Mouse (Mus musculus) B cell, adult 2 months (primary cell): ENCODE results near the gene Fcgbp.
"Not testable (repeated sequence)": the region's sequence is repeated elsewhere in the genome, so short reads cannot be mapped to it uniquely, and the experiment has no call there.

Source experiments
- DNase-seq, 2 experiments: peaks; one replicate each; pipeline ENCODE4 v3.0.0; 2022

The Fcgbp gene

DNA sequence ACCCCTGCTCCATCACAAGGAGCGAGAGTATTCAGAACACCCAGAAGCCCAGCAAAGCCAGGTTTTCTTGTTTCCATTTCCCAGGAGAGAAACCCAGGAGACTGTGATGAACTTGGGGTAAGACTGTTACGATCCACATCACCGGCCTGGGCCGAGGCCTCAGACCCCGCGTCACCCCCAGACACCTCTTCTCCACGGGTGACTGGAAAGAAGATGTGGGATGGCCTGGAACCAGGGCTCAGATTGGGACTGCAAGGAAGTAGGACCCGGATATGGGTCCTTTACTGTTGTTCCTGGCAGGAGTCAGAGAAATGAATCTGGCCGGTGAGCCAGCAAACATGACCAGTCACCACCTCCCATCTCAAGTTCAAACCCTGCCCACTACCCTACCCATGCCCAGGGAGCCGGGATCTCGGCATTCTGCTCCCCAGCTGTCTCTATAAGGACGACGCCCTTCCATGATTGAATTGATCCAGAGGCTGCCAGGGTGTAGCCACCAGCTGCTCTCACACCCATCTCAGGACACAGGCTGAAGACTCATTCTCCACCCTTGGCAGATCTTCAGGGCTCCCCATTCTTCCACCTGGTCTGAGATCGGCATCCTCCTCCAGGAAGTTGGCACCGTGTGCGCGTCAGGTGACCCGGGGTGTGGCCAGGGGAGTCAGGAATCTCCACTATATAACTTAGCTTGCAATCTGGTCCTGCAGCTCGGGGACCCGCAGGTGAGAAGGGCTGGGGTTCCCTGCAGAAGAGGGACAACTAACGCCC is at the start of gene Fcgbp:
TSS of gene Fcgbp (plus strand) at position 706 of the 768 bp plus-strand sequence.
- no peak for DNase-seq

DNA sequence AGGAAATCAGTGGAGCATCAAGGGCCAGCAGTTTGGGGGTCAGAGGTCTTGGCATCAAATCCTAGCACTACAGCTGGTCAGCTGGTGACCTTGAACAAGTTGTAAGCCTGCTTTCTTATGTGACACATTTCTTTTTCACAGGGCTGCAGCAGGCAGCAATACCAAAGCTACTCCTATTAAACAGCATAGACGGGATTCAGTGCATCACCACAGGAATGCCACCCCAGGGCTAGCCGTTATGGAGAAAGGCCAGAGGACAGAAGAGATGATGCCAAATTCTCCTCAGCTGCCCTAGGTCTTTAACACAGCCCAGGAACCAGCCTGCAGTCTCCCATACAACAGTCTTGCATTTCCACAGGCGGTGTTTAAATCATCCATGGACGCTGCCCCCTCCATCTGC is 26.5 kb upstream of the Fcgbp start:
- no peak for DNase-seq

DNA sequence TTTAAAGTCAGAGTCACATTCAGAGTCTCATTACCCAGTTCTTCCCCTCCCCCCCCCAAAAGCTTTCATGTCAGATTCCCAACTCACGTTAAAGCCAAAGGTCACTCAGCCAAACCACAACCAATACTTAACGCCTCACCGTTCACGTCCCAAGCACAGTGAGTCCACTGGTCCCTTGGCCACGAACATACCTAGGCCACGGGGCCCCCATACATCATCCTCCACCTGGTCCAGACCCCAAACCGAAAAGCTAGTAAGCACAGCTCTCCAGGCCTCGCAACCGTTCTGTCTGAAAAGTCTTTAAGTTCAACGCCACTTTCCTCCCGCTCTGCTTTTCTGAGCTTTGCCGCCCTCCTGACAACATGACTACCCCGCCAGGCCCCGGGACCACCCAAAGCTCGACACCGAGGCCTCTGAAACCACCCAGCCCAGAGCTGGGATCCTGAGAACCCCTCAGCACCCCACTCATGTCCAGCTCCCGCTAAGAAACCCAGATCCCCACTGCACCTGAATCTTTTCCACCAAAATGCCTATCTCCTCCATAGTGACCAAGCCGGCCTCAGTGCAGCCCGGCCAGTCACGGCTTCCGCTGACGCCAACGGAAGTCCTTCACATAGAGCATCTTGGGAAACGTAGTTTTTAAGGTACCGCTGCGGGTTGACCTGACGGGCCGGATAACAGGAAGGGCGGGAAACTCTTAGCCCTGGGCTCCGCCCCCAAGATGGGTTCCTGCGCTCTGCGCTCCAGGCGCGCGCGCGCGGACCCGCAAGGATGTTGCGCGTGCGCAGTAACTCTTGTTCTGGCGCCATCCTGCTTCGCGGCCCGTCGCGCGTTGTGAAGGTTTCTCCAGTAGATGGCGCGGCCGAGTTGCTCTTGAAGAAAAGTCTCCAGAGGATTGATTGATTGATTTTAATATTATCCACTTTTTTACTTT is 21.3 kb upstream of the Fcgbp start, which contains the start of gene Psmc4:
TSS of gene Psmc4 (minus strand) at position 626 of the 934 bp plus-strand sequence.
- DNase-seq, result peak; percentile 96

DNA sequence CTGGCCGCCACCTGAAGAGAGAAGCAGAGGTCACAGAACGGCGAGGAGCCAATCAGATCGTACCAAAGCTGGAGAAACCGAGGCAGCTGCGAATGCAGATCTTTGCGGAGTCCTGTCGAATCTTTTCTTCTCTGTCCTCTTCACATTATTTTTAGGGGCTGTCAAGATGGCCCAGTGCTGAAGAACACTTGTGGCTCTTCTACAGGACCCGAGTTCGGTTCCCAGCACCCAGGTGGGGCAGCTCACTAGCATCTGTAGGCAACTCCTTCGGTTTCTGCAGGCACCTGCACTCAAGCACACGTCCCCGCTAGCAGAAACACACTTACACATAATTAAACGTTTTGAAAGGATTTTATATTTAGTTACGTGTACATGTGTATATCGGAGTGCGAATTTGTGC is 20.5 kb upstream of the Fcgbp start:
- peak in 1 of 2 experiments; percentile 16 for DNase-seq

DNA sequence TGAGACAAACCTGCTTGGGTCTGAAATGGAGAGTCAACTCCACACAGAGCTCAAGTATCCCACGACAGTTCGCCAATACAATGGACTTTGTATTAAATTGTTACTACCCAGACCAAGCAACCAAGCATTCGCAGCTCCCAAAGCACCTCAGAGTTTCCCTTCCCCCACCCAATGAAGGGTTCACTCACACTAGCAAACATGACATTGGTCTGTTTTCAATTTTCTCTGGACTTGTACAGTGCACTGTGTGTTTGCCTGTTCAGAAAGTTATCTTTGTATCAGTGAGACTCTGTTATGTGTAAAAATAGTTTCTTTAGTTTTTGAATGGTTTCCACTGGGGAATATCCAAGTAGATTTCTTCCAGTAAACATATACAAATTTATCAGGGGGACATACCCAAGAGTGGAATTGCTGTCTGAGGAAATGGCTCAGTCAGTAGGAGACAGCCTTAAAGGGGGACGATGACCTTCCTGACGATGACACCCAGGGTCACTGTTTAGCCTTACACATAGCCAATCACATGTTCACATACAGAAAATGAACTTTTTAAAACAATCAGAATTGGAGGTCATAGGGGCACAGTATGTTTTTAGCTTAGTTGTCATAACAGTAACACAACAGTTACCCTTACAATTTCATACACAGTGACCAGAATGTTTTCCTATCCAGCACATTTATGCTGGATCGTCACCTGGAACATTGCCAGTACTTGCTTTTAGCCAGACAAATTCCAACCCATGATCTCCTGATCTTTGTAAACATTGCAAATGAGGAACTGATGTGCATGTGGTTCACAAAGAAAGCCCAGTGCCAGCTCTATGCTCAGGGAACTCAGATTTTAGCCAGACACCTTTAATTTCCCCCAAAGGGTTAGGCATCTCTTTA is 17.7 kb upstream of the Fcgbp start:
- no peak for DNase-seq

DNA sequence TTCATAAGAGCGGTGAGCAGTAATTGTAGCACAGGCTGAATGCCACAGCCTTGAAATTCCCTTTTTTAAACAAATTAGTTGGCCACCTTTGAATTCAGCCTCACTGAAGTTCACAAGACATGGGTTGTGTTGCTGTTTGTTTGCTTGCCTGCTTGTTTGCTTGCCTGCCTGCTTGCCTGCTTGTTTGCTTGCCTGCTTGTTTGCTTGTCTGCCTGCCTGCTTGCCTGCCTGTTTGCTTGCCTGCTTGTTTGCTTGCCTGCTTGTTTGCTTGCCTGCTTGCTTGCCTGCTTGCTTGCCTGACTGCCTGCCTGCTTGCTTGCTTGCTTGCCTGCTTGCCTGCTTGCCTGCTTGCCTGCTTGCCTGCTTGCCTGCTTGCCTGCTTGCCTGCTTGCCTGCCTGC is 11.1 kb upstream of the Fcgbp start:
- no peak for DNase-seq

DNA sequence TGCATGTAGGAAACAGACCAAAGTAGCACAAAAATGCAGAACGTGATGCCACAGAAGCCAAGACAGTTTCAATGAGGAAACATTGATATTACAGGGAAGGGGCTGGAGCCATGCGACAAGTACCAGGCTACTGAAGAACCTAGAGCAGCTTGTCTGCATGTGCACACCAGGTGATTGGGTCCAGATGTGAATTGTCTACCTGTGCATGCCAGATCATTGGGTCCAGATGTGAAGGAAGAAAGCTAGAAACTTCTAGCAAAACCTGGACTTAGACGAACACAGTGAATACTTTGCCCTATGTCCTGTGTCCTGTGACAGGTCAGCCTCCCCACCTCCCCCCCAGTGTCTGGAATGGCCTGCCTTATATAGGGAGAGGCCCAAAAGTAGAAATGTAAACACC is 2.4 kb upstream of the Fcgbp start:
- no peak for DNase-seq

DNA sequence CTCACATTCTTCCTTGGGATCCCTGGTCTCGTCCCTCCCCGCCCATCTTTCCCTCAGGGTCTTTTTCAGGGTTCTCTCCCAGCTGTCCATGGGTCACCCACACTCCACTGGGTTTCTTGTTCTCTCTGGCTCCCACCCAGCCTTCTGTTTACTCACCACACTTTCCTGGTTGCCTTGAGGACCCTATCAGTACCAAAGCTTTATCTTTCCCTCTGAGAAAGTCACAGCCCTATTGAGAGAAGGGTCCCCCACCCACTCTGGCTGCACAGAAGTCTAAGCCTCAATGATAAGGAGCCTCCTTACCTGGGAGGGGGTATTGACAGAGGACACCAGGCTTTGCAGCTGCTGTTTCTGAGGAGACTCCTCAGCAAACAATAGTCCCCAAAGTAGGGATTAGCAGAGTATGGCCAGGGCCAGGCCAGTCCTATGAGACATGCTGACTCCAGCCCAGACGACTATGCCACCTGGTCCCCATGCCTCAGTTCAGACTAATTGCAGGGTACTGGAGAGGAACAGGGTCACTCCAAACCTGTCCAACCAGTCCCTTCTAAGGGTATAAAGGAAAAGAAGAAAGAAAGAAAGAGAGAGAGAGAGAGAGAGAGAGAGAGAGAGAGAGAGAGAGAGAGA is 1.4 kb upstream of the Fcgbp start:
- DNase-seq, result no peak

DNA sequence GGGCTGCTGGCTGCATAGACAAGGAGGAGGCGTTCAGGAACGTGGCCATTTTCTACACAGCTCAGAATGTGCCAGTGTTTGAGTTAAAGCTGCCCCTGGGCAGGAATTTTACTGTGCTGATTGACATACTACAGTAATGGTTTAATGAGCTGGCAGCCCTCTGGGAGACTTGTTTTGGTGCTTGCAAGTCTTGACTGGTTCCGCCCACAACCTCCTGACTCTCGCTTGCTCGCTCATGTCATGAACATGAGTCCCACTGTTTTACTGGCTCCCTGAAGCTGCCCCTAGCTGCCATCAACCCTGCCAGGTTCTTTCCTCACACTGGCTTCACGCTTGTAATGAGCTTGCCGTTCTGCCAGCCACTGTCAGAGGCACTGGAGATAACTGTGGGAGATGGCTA is 13.2 kb downstream of the Fcgbp start:
- no peak for DNase-seq

DNA sequence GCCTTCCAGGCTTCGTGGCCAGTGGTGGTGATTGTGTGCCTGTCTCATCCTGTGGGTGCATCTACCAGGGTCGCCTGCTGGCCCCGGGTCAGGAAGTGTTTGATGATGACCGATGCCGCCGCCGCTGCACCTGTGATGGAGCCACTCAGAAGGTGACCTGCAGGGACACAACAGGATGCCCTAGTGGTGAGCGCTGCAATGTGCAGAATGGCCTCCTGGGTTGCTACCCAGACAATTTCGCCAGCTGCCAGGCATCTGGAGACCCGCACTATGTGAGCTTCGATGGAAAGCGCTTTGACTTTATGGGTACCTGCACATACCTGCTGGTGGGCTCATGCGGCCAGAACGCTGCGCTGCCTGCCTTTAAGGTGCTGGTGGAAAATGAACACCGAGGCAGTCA is 15.2 kb downstream of the Fcgbp start:
- DNase-seq, result no peak

DNA sequence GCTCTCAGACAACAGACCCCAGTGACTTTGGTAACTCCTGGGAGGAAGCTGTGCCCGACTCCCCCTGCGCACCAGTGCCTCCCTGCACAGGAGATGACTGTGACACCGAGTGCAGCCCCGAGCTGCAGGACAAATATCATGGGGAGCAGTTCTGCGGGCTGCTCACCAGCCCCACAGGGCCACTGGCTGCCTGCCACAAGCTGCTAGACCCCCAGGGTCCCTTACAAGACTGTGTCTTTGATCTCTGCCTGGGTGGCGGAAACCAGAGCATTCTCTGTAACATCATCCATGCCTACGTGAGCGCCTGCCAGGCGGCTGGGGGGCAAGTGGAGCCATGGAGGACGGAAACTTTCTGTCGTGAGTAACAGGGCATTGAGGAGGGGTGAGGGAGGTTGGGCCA is 22.5 kb downstream of the Fcgbp start:
- no peak for DNase-seq

DNA sequence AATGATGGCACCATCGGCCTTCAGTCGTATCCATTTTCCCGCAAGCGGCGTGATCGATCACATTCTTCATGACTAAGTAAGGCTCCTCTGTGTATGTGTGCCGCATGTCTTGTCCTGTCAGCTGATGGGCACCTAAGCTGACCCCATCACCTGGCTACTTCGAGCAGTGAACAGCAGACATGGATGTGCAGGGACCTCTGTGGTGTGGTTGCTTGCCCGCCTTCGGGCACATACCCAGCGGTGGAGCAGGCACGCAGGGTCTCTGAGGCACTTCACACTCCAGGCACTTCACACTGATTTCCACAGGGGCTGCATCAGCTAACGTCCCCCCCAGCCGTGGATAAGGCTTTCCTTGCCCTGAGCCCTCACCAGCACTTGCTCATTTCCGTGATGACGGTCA is 28.1 kb downstream of the Fcgbp start:
- DNase-seq, result no peak

DNA sequence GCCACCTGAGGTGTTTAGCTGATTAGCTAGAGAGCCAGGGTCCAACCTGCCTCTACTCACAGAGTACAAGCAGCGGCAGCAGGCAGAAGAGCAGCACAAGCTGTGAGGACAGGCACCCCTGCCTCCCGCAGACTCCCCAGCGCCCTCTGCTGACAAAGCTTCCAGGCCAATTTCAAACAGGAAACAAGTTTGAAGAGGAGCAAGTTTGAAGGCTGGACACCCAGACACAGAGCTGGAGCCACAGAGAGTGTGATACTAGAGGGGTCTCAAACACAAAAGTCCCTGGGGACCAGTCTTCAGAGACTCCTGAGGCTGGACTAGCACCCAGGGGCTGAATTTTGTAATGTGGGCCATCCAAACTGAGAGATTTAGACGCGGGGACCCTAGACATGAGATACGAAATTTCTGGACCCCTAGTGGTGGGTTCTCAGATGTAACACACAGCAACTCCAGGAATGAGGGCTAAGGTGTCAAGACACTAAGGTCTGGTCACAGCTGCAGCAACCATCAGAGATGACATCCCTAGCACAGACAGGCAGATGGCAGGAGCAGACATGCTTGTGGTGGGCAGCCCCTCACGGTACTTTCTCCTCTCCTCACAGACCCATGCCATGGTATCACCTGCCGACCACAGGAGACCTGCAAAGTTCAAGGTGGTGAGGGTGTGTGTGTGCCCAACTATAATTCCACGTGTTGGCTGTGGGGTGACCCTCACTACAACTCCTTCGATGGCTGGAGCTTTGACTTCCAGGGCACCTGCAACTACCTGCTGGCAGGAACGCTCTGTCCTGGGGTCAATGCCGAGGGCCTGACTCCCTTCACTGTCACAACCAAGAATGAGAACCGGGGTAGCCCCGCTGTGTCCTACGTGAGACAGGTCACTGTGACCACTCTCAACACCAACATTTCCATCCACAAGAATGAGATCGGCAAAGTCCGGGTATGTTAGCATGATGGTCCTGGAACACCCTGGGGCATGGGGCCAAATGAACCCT is 29.9 kb downstream of the Fcgbp start:
- peak; percentile 21 to 37 for DNase-seq

DNA sequence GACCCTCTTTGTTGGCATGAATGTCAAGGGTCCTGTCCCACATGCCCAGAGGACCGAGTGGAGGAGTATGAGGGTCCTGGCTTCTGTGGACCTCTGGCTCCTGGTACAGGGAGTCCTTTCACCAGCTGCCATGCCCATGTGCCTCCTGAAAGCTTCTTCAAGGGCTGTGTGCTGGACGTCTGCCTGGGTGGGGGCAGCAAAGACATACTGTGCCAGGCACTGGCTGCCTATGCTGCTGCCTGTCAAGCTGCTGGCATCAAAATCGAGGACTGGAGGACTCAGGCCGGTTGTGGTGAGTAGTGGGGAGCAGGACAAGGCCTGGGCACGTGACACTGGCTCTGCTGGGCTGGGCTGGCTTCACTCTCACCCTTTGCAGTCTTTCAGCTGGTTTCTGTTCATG is 31.9 kb downstream of the Fcgbp start:
- DNase-seq, result not testable (repeated sequence)

DNA sequence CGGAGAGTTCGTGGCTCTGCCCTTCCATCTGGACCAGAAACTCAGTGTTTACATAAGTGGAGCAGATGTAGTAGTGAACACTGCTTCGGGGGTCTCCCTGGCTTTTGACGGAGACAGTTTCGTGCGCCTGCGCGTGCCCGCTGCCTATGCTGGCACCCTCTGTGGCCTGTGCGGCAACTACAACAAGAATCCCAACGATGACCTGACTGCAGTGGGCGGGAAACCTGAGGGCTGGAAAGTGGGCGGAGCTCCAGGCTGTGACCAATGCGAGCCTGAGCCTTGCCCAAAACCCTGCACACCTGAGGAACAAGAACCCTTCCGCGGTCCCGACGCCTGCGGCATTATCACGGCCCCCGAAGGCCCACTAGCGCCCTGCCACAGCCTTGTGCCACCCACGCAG is 33.6 kb downstream of the Fcgbp start:
- DNase-seq, result no peak

DNA sequence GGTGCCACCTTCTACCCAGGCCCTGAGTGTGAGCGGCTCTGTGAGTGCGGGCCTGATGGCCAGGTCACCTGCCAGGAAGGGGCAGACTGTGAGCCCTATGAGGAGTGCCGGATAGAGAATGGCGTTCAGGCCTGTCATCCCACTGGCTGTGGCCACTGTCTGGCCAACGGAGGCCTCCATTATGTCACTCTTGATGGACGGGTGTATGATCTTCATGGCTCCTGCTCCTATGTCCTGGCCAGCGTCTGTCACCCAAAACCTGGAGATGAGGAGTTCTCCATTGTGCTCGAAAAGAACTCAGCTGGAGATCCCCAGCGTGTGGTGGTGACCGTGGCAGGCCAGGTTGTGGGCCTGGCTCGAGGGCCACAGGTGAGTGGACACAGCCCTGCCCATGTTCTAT is 35.2 kb downstream of the Fcgbp start:
- no peak for DNase-seq

DNA sequence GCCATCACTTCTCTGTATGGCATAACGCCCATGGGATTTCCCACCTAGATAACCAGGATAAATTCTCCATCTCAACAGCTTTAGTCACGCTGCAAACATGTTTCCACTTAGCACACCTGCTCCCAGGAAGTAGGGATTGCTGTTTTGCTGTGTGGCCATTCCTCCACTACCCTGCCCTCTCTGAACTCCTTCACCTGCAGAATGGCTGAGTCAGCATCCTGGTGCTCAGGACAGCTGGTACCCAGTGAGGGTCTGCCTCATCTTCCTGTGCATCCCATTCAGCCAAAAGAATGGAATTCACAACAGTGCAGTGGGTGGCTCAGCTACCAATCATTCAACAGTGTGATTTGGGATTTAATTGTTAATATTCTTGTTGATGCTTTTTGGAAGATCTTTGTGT is 43.6 kb downstream of the Fcgbp start:
- no peak for DNase-seq

DNA sequence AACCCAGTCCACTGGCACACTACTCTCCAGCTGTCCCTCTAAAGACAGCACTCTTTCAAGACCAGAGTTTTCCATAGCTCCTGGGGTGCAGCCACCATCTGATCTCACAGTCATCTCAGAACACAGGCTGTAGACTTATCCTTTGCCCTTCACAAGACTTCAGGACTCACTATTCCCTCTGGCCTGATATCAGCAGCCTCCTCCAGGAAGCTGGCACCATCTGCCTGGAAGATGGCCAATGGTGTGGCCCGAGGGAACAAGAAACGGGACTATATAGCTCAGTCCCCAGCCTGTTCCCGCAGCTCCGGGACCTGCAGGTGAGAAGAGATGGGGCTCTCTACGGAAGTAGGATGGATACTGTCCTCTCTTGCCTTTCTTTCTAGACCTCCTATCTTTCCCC is 58.1 kb downstream of the Fcgbp start, which contains the start of gene 9530053A07Rik:
TSS of gene 9530053A07Rik (plus strand) at position 301 of the 400 bp plus-strand sequence.
- DNase-seq, result no peak

DNA sequence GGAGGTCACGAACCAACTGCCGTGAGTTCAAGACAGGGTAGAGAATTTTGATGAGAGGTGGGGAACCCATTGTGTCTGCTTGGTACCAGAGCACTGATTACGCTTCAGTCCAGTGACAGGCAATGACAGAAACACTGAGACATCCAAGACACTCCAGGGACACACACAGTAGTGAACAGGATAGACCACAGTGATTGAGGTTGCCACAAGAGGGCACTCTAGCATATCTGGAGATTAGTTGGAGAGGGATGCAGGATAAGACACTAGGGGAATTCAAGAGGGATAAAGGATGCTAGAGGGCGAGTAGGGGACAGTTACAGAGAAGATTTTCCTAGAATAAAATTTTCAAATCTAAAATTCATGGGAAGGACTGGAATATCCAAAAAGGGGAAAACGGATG is 66.6 kb downstream of the Fcgbp start:
- DNase-seq, result peak; percentile 12 to 13

DNA sequence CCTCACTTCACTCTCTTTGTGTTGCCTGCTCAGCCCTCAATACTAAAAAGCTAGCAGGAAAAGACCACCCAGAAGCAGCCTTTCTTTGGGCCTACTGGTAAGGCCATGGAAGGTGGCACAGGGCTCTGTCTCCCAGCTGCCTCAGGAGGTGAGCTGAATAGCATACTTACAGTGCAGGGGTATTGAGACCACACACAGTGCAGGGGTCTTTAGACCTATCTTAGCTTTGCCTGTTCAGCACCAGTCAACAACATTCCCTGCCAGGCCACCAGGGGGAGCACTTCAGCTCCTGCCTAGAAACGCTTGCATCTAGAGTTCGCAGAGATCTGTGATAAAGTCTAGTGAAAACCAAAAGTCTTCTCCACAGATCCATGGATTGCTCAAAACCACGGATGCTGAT is 77.2 kb downstream of the Fcgbp start:
- peak; percentile 86 to 87 for DNase-seq

DNA sequence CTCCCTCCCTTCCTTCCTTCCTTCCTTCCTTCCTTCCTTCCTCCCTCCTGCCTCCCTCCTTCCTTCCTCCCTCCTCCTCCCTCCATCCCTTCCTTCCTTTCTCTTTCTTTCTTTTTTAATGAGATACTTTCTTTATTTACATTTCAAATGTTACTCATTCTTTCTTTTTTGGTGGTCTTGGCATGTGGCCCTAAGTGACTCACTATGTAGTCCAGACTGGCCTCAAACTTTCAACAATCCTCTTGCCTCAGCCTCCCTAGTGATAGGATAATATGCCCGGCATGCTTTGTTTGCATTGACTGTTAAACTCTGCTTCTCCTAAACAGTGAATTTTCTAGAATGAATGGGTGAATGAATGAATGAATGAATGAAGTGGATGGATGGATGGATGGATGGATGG is 78.8 kb downstream of the Fcgbp start:
- no peak for DNase-seq
